Mouse (Mus musculus) stomach, postnatal 0 days (tissue): Measurements from ENCODE around the gene Otx1. TPM values are rescaled to one million over a fixed set of nuclear protein-coding genes. Genes with fewer than 3 reads are reported as not detected.

Source experiments
- ATAC-seq: fragments of 200-750 bp; cut with Nextera tagmentation; 2 replicates; pipeline ENCODE4 v1.8.0; 2017; ENCODE audit not compliant: low FRiP score, low TSS enrichment
- DNase-seq: peaks from one replicate; pipeline ENCODE4 v3.0.0-alpha.2; 2016; ENCODE audit warnings: low spot score
- H3K27ac ChIP-seq: fragments of 300-500 bp; sonication (generic); replicated peaks from 2 replicates; pipeline ENCODE4 v1.5.1; 2014; ENCODE audit warnings: mild to moderate bottlenecking, control low read depth
- H3K27me3 ChIP-seq: fragments of 300-500 bp; sonication (generic); 2 replicates; pipeline ENCODE4 v1.6.1; 2014; ENCODE audit warnings: low read length; ENCODE audit not compliant: control insufficient read depth, insufficient read depth
- H3K36me3 ChIP-seq: fragments of 300-500 bp; sonication (generic); 2 replicates; pipeline ENCODE4 v1.6.1; 2014; ENCODE audit warnings: low read length, mixed read lengths; ENCODE audit not compliant: control insufficient read depth, insufficient read depth
- H3K4me1 ChIP-seq: fragments of 300-500 bp; sonication (generic); replicated peaks from 2 replicates; pipeline ENCODE4 v1.6.1; 2014; ENCODE audit warnings: antibody characterized with exemption; ENCODE audit not compliant: control insufficient read depth, insufficient read depth
- H3K4me2 ChIP-seq: fragments of 300-500 bp; sonication (generic); replicated peaks from 2 replicates; pipeline ENCODE4 v1.6.1; 2014; ENCODE audit warnings: low read depth, mild to moderate bottlenecking, control low read depth, moderate library complexity
- H3K4me3 ChIP-seq: fragments of 300-500 bp; sonication (generic); 2 replicates; pipeline ENCODE4 v1.5.1; 2014; ENCODE audit warnings: low read depth, low read length, control low read depth
- H3K9ac ChIP-seq: fragments of 300-500 bp; sonication (generic); 2 replicates; pipeline ENCODE4 v1.6.1; 2014; ENCODE audit warnings: mild to moderate bottlenecking, low read length, control low read depth, mixed read lengths
- H3K9me3 ChIP-seq: fragments of 300-500 bp; sonication (generic); 2 replicates; pipeline ENCODE4 v1.6.1; 2016; ENCODE audit warnings: low read length; ENCODE audit not compliant: control insufficient read depth
- CTCF ChIP-seq: IDR thresholded peaks from 2 replicates; pipeline ENCODE4 v1.5.1; 2016; ENCODE audit warnings: antibody characterized with exemption, low read depth, mild to moderate bottlenecking, moderate library complexity
- EP300 ChIP-seq: optimal IDR thresholded peaks from 2 replicates; pipeline ENCODE3; 2016; ENCODE audit warnings: antibody characterized with exemption
- WGBS: fragments of 180-500 bp; shearing (Covaris S2); extraction: QIAGEN DNeasy Blood & Tissue Kit; methylation state at CpG from one replicate; pipeline ENCODE4 v1.1.7; 2014; 5-methylcytosine and 5-hydroxymethylcytosine counted together
- polyA plus RNA-seq: library from polyadenylated mRNA; unstranded; fragments of >200 nt; fragmentation: Nextera tagmentation; extraction: Ambion mirVana; gene quantifications from 2 replicates; pipeline ENCODE4 v1.2.1, GENCODE M21; 2015

Otx1 gene
- 0.02 TPM in 1 of 2 replicates, not detected in the other for polyA plus RNA-seq

DNA sequence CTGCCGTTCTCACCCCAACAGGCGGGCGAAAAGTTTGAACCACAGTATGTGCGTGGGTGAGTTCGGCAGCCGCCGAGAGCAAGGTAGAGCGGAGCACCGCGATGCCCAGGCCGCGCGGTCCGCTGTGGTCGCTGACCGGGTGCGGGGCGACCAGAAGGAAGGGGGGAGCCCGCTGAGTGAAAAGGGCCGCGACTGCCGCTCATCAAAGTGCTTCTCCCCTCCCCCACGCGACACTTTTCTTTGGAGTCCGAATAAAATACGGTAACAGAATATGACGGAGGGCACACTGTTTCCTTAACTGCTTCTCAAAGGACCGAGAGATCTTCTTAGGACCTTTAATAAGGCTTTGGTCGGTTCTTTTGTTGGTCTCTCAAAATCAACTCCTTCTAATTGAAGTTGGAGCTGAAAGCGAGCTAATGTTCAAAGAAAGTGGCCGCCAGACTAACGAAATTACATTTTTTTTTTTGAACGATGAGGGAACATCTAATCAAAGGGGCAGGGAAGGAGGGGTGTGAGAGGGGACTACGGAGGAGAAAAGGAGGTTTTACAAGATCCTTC is at the start of gene Otx1:
TSS of gene Otx1 (minus strand) at position 115 of the 558 bp plus-strand sequence.
- no peak within 1 kb of the TSS for H3K27ac ChIP-seq

DNA sequence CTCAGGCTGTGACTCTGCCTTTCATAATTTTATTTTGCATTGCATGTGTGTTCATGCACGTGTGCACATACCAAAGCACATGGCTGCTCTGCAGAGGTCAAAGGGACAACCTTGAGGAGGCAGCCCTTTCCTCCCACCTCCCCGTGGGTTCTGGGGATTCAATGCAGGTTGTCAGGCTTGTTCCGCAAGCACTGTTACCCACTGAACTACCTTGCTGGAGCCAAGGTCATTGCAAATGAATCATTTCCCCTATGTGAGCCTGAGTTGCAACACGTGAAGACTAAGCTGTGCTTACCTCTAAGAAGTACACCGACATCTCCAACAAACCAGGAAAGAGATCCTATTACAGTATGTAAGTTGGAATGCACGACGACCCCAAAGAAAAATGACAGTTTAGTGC is 48.2 kb upstream of the Otx1 start:
- TF ChIP-seq CTCF = no peak
- TF ChIP-seq EP300 = no peak
- no peak overlapping the region for H3K4me3 ChIP-seq
- 63% methylated on average over 7 of the region's 7 CpGs for WGBS
- H3K9ac ChIP-seq = no peak overlapping the region
- no peaks in the 10 kb centered on the region; the same call in 1 of the 2 replicates for H3K36me3 ChIP-seq
- H3K27me3 ChIP-seq = no peaks in the 10 kb centered on the region
- DNase-seq (no peak), ATAC-seq (peak; percentile 61; the same call in 1 of the 2 replicates)
- no peaks in the 10 kb centered on the region for H3K9me3 ChIP-seq
- H3K27ac ChIP-seq = no peak overlapping the region
- no peaks in the 10 kb centered on the region for H3K4me1 ChIP-seq
- no peak overlapping the region for H3K4me2 ChIP-seq

More for the DNA sequence above, at the start of gene Otx1:
- ATAC-seq (no peak), DNase-seq (peak; percentile 27)
- 2% methylated on average over 34 of the region's 34 CpGs for WGBS
- TF ChIP-seq EP300 (no peak), CTCF (no peak)
- Histone ChIP-seq H3K36me3 (no peaks in the 10 kb centered on the region), H3K27me3 (peaks cover 22% of the 10 kb centered on the region; the same call in 1 of the 2 replicates), H3K4me1 (0 out of 2 replicates have a peak, but pooled peaks cover 5% of the 10 kb centered on the region), H3K9ac (0 out of 2 replicates have a peak within 1 kb of the TSS, but pooled peaks have one; percentile 28), H3K4me2 (peak within 1 kb of the TSS; percentile 82), H3K4me3 (peak within 1 kb of the TSS; percentile 49), H3K9me3 (no peaks in the 10 kb centered on the region)

DNA sequence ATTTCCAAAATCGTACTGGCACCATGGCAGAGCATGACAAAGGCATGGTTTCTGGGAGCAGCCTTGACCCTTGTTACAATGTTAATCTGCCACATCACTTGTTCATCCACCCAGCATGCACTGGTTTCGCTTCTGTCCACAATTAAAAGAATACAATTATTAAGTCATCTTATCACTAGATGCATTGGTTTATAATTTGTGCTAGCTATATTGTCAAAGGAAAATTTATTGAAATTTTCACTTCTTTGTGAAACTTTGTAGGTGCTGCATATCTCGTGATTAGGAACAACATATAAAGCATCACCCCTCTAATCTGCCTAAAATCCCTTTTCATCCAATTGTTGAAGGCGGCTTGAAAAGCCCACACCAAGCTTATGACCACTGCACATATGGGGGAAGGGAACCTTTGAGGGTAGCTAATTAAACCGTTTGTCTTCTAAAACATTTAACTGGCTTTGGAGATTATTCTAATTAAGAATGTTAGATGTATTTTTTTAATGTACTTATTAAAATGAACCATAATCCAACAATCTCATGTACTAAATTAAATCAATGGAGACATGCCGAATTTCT is 37.2 kb upstream of the Otx1 start:
- DNase-seq (no peak), ATAC-seq (no peak)
- Histone ChIP-seq H3K9ac (no peak overlapping the region), H3K4me2 (no peak overlapping the region), H3K4me3 (no peak overlapping the region), H3K27me3 (no peaks in the 10 kb centered on the region), H3K9me3 (no peaks in the 10 kb centered on the region), H3K27ac (no peak overlapping the region), H3K36me3 (no peaks in the 10 kb centered on the region; the same call in 1 of the 2 replicates), H3K4me1 (no peaks in the 10 kb centered on the region)
- TF ChIP-seq CTCF (no peak), EP300 (no peak)
- 89% methylated on average over 6 of the region's 6 CpGs for WGBS

DNA sequence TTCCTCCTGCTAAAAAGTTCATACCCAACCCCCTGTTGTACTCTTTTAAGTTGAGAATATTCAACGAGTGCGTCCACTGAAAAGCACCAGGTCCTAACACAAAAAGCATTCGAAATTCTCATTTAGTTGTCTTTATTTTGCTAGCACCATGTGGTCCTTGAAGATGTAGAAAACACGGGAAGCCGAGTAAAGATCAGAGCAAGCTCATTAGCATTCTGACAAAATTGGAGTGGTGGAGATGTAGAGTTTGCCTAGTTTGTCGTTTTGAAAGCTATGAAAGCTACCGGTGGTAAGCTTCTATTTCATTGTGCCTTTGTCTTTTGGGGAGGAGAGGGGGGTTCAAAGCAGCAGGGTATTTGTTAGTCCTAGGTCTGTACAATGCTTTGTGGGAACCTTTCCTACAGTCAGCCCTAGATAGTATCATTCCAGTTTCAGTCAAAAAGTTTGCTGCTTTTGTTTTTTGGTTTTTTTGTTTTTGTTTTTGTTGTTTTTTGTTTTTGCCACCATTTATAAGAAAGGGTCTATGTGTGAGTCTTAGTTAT is 31.9 kb upstream of the Otx1 start:
- 67% methylated on average over 7 of the region's 7 CpGs for WGBS
- Histone ChIP-seq H3K4me3 (no peak overlapping the region), H3K36me3 (no peaks in the 10 kb centered on the region; the same call in 1 of the 2 replicates), H3K4me2 (no peak overlapping the region), H3K27me3 (no peaks in the 10 kb centered on the region), H3K4me1 (no peaks in the 10 kb centered on the region), H3K9ac (no peak overlapping the region), H3K27ac (no peak overlapping the region), H3K9me3 (no peaks in the 10 kb centered on the region)
- no peak for ATAC-seq
- TF ChIP-seq CTCF (no peak), EP300 (no peak)
- no peak for DNase-seq

DNA sequence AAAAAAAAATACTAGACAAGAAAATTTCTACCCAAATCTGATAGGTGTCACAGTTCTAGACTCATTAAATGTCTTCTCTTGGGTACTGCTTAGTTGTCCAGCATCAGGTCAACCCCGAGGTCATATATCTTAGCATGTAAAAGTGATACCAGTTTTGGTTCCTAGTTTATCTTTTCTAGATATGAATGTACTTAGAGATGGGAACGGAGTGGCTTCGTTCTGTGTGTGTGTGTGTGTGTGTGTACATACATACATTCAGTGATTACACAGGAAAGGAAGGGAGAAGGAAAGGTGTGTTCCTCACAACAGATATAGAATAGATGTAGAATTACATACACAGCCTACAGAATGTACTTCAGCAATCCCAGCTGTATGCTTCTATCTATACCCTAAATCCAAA is 30.9 kb upstream of the Otx1 start:
- H3K4me3 ChIP-seq = no peak overlapping the region

DNA sequence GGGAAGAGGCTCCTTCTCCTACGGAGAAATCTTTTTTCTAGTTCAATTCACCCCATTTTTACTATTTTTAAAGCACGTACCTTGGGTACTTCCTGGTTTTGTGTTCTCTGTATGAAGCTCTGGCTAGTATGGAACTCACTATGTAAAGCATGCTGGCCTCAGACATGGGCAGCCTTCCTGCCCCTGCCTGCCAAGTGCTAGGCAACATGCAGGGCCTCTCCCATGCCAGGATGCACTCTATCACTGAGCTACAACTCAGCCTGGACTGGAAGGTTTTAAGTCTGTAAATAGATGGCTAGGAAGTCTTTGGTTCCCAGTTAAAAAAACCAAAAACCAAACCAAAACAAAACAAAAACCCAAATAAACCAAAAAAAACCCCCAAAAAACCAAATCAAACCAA is 17.9 kb upstream of the Otx1 start:
- Histone ChIP-seq H3K4me3 (no peak overlapping the region), H3K27me3 (no peaks in the 10 kb centered on the region), H3K9me3 (no peaks in the 10 kb centered on the region), H3K4me1 (no peaks in the 10 kb centered on the region), H3K4me2 (no peak overlapping the region), H3K36me3 (no peaks in the 10 kb centered on the region; the same call in 1 of the 2 replicates), H3K27ac (no peak overlapping the region), H3K9ac (no peak overlapping the region)
- ATAC-seq (no peak), DNase-seq (no peak)
- TF ChIP-seq EP300 (no peak), CTCF (no peak)
- 79% methylated on average over 2 of the region's 2 CpGs for WGBS

More for the DNA sequence above, 30.9 kb upstream of the Otx1 start:
- Histone ChIP-seq H3K9me3 (no peaks in the 10 kb centered on the region), H3K36me3 (no peaks in the 10 kb centered on the region; the same call in 1 of the 2 replicates), H3K9ac (no peak overlapping the region), H3K27ac (no peak overlapping the region), H3K4me2 (no peak overlapping the region), H3K4me1 (no peaks in the 10 kb centered on the region), H3K27me3 (no peaks in the 10 kb centered on the region)
- DNase-seq = no peak
- WGBS = 94% methylated on average over 3 of the region's 3 CpGs
- ATAC-seq = no peak
- TF ChIP-seq CTCF = no peak
- no peak for TF ChIP-seq EP300
